Mouse (Mus musculus) heart, postnatal 4 days (tissue): Measurements from ENCODE around the gene Lim2. TPM values are rescaled to one million over a fixed set of nuclear protein-coding genes. Genes with fewer than 3 reads are reported as not detected.
"Not testable (repeated sequence)": the region's sequence is repeated elsewhere in the genome, so short reads cannot be mapped to it uniquely, and the experiment has no call there.

Experiments
- DNase-seq: peaks from one replicate; pipeline ENCODE4 v3.0.0; 2021
- total RNA-seq, 2 experiments: library from RNA; stranded (reverse); gene quantifications; 2 replicates each; pipeline ENCODE4 v1.2.3; 2021

The Lim2 gene
- total RNA-seq, result not detected

DNA sequence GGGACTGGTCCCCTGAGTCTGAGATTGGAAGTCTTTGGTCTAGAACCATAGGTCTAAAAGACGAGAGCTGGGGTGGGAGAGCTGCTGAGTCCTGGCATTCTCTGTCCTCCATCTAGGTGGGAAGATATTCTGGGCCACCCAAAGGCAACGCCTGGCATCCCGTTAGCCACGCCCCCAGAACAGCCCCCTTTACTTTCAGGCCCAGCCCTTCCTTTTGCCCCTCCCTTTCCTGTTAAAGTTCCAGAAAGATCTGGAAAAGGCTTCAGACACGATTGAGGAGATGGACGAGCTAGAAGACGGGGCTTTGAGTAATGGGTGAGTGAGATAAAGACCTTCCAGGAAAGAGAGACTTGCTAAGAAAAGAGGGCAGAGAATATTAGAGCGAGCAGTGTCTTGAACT, at the start of gene Lim2:
Lim2 (plus strand) TSS at position 265 of the 400 bp plus-strand sequence.
- DNase-seq, result no peak

DNA sequence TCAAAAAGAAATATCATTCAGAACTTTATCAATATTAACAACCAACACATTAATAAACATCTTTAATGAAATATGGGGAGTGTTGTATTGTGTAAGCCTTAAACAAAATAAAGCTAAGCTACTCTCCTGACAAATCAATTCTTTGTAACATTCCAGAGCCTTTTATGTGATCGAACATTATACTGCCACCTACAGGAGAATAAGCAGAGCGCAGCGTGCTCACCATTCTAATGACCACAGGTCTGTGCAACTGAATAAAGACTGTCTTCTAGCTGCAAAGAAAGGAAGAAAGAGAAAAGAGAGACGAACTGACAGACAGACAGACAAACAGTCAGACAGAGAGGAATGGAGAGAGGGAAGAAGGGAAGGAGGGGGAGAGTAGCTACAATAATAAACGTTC, 49.2 kb upstream of the Lim2 start:
- peak; percentile 42 for DNase-seq

DNA sequence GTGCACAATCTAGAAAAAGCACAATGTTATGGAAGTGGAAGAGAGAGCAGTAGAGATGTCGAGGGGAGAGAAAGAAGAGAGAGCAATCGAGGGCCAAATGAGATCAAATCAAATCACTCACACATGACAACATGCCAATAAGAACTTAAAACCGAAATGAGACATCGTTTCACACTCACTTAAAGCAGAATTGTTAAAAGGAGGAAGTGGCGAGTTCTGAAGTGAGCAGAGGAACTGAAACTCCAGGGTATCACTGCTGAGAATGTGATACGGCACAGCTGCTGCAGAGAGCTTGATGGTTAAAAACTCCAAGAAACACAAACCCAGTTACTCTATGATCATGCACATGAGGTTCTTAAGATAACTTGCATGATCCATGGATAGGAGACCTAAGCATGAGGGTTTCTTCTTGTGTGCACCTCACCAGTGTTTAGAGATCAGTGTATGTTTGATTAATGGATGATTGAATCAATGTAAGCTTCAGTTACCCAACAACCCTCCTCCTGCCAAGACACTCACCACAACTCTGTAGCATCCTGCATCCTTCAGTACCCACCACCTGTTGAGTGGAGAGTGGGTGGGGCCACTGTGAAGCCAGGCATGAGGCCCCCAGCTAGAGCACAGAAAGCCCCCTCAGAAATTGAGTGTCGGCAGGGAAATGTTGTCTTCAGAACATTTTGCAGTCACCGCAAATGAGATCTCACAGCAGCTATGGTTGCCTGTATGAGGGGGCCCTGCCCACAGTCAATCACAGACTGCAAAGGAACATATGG, 34.9 kb upstream of the Lim2 start:
- DNase-seq, result no peak

DNA sequence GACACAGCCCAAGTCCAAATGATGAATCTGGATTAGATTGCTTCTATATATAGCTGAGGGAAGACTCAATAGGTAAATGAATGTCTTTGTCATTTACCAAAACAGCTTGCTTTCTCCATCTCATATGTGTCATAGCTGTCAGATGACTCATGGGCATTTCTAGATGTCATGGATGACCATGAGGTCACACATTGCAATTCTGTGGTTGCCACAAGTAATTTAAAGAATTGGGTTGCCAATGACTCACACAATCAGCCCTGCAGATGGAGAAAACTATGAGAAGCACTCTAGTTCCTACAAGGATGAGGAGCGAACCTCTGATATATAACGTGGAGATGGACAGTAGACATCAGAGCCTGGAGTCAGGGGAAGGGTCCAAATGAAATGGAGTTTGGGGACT, 28.0 kb upstream of the Lim2 start:
- no peak for DNase-seq

DNA sequence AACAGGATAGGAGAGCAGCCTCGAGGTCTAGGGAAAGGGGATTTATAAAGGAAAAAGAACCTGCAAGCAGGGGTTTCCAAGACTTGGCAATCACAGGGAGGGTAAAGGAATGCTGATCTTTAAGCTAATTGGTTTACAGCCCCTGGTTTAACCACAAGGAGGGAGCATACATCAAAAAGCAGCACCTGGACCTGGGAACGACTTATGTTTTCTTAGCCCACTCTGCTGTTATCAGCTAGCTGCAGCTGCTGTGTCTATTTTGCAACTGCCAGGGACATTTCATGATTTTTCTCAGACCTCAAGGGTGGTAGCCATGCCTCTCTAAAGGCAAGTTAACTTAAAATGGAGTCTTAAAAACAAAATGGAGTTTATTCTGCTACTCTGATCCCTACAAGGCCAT, 24.8 kb upstream of the Lim2 start:
- DNase-seq, result no peak

DNA sequence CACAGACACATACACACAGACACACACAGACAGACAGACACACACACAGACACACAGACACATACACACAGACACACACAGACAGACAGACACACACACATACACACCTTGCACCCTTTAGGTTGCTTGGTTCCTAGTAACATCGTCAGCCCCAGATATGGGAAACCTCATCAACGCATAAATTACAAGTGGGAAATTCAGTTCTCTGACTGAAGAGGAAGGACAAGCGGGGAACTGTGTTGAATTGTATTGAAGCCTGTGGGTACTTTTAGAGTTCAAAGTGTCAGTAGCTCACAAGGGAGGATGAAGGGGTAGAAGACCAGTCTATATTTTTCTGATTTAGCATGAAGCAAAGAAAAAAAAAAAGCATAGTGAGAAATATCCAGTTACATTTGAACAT, 19.9 kb upstream of the Lim2 start:
- DNase-seq, result no peak

DNA sequence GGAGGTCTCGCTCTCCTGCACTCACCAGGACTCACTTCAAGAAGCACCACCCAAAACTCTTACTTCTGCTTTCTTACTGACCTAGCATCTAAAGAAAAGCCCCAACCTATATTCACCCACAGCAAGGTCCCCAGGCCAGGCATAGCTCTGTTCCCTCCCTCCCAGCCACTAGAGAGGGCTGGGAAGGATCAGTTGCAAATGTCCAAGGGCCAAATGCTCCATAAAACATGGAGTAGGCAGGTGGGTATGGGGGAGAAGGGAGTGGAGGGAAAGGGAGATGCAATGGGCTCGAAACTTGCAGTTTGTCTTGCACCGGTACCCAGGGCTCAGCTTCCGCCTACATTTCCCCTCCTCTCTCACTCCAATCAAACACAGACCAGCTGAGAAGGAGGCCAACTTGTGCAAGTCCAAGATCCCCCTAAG, 19.3 kb upstream of the Lim2 start, which contains the start of gene Siglecg:
Siglecg (plus strand) TSS at position 74 of the 423 bp plus-strand sequence.
- no peak for DNase-seq

DNA sequence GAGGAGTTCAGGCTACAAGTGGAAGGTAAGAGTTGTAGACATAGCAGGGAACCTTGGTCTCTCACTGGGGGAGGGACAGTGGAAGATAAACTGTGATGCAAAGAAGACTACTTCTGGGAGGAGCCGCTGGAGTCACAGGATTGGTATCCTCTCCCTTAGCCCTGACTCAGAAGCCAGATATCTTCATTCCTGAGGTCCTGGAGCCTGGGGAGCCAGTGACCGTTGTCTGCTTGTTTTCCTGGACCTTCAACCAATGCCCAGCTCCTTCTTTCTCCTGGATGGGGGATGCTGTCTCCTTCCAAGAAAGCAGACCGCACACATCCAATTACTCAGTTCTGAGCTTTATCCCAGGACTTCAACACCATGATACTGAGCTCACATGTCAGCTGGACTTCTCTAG, 18.4 kb upstream of the Lim2 start:
- no peak for DNase-seq

DNA sequence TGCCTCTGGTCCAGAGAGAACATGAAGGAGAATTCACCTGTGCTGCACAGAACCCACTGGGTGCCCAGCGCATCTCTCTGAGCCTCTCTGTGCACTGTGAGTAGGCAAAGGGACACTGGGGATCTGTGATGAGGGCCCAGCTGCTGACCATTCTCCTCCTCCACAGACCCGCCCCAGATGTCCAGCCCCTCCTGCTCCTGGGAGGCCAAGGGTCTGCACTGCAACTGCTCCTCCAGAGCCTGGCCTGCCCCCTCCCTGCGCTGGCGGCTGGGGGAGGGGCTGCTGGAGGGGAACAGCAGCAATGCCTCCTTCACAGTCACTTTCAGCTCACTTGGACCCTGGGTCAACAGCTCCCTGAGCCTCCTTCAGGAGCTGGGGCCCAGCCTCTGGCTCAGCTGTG, 15.7 kb upstream of the Lim2 start:
- DNase-seq, result not testable (repeated sequence)

DNA sequence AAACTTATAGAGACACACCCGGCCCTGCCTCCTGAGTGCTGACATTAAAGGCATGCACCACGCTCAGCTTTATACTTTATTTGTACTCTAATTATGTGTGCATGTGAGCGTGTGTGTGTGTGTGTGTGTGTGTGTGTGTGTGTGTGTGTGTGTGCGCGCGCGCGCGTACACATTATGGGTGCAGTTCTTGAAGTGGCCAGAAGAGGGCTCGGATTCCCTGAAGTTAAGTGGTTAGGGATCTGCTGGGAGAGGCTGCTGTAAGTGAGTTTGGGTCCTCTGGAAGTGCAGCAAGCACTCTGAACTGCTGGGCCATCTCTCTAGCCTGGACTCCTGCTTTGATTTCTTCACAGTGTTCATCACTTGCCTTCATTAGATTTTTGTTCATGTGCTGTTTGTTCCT, 10.2 kb upstream of the Lim2 start:
- DNase-seq, result no peak

DNA sequence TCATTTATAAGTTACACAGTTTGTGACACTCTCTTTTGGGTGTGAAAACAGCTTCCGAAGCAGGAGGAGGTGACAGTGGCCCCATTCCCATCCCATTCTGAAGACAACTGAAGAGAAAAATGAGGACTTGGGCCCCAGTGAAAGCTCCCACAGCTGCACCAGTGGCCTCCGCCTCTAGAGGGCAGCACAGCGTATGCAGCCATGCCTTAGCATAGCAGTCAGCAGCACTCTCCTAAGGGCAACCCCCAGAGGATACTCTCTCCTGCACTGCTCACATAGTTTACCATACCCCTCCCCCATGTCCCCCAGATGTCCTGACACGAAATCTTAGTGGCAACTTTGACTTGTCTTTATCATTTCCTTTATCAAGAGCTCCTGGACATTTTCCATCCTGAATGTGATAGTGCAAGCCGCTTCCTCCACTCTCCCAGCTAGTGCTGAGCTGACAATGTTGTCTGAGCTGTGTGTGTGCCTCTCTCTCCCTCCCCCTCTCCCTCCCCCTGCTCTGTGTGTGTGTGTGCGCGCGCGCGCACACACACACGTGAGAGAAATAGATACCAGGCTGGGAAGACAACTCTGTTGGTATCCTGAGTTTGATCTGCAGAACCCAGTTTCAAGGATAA, 4.4 kb upstream of the Lim2 start:
- DNase-seq, result peak; percentile 90

DNA sequence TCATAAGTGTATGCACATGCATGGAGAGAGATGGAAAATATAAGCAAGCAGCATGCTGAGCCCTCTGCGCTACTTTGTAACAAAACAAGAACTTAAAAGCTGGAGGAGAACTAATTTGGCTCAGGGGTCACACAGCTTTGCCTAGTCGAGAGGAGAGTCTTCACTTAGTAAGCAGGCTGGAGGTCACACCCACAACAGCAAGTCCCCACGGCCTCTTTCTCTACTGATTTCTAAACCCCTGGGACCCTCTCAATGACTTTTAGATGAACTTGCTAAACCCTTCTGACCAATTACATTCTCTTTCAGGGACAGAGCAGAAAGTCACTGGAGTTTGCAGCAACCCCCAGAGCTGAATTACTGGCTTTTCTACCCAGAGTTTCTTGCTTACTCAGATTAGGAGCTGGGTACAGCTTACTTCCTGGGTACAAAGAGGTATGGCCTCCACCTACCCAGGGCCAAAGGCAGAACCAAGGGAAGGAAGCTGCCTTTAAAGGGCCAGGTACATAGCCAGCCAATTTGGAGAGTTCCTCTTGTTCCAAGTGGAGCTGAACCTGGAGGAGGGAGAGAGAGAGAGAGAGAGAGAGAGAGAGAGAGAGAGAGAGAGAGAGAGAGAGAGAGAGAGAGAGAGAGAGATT, 3.4 kb upstream of the Lim2 start:
- DNase-seq, result no peak

DNA sequence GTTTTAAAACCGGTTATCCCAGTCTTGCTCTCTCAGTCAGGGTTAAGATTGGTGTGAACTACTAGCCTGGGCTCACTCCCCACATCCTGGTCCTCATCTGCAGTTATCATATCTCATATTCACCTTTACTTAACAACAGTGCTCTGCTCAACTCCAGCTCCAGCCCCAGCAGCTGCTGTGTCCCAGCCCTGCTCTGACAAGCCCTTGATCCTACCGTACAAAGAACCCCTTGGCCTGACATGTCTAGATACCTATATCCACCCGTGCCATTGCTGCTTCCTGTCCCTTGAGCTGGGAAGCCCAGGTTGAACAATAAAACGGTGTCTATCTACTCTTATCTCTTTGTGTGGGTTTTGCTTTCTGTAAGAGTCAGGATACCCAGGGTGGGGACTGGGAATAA, 2.0 kb downstream of the Lim2 start:
- no peak for DNase-seq

DNA sequence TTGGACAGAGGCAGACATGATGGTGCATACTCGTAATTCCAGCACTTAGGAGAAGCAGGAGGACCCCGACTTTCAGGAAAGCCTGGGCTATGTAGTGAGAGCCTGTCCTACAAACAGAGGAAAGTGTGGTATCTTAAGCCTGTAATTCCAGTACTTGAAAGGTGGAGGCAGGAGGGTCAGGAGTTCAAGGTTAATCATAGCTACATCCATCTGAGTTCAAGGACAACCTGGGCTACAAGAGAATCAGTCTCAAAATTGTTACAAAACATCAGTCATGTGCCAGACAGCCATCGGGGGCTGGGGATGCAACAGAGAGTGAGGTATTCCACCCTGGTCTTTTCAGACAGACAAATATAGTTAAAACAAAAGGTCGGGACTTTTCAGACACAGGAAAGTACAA, 5.4 kb downstream of the Lim2 start:
- no peak for DNase-seq

DNA sequence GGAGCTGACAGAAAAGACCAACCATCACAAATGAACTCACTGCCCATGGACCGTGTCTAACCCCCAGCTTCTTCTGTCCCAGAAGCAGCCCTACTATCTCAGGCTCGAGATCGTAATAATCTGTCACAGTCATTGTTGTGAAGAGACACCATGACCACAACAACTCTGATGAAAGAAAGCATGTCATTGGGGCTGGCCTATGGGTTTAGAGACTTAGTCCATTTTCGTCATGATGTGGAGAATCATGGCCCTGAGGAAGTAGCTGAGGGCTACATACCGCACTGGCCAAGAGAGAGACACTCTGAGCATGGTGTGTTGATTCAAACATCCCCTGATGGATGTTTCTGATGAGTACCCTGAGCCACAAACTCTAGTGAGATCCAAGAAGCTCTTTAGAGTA, 7.2 kb downstream of the Lim2 start:
- no peak for DNase-seq

DNA sequence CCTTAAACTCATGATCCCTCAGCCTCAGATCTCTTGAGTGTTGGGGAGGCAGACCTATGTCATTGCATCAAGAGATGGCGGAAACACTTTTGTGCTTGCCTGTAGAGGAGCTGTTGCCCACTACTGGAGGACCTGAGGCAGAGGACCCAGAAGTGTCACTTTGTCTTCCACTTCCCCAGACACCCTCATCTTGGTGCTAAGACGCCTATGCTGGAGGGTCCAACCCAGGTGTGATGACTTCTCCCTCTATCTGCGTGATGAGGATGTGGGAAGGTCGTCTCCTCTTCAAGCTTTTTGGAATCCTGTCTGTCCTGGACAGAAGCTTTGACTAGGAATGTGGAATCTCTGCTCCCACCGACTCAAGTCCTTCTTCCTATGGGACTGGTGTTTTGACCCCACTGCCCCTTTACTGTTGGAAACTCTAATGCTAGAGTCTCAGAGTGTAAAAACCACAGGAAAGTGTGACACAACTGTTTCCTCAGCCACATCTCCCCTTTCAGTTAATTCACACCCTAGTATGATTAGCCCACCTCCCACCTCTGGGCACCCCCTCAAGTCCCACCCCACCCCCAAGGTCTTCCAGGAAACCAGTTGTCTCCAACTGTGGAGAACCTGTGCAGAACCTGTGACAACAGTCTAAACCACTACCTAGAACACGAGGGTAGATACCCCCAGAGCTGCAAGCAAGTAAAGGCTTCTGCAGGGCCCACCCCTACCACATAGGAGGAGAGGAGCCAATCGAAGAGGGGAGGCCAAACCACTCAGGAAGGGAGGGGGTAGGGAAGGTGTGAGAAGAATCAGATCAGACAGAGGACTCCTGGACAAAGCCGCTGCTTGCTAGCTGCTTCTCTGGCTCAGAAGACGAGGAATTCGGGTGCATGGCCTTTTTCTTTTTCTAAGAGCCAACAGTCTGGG, 9.1 kb downstream of the Lim2 start, which contains the start of gene Nkg7:
Nkg7 (plus strand) TSS at position 733 of the 915 bp plus-strand sequence.
- no peak for DNase-seq

DNA sequence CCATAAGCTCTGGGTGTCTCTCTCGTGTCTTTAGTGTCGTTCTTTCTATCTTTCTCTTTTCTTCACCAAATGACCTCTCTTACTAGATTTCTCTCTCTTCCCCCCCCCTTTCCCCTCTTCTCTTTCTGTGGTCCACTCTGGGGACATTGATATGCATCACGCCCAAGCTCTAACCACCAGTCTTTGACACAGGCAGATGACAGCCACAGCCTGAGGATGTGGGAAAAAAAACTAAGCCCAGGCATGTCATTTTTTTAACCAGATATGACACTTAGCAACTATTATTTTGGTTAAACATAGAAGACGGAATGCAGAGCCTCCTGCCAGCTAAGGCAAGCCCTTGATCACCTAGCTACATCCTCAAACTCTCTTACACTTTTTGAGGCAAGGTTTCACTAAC, 11.1 kb downstream of the Lim2 start:
- no peak for DNase-seq

DNA sequence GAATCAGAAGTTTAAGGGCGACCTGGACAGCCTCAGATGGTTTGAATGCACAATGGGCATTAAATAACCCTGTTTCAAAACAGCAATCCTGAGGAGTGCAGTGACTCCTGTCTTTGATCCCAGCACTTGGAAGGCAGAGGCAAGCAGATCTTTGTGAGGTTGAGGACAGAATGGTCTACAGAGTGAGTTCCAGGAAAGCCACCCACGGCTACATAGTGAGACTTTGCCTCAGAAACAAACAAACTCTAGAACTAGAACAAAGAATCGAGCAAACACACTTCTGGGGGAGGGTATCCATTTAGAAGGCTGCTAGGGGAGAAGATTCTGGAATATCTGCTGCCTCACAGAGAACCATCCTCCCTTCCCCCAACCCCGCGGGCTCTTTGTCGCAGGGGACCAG, 13.0 kb downstream of the Lim2 start, which contains the start of gene Cldnd2:
Cldnd2 (plus strand) TSS at position 301 of the 400 bp plus-strand sequence.
- DNase-seq, result no peak

DNA sequence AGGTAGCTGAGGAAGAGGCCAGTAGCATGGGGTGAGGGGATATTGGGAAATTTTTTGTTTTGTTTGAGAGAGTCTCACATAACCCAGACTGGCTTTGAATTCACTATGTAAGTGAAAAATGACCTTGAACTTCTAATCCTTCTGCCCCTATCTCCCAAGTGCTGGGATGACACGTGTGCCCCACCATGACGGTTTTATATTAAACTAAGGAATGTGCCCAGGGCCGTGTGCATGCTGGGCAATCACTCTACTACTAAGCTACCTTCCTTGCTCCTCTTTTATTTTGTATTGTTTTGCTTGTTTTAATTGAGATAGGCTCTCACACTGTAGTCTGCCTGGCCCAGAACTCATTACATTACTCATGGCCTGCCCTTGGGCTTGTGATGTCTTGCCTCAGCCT, 13.6 kb downstream of the Lim2 start:
- no peak for DNase-seq

DNA sequence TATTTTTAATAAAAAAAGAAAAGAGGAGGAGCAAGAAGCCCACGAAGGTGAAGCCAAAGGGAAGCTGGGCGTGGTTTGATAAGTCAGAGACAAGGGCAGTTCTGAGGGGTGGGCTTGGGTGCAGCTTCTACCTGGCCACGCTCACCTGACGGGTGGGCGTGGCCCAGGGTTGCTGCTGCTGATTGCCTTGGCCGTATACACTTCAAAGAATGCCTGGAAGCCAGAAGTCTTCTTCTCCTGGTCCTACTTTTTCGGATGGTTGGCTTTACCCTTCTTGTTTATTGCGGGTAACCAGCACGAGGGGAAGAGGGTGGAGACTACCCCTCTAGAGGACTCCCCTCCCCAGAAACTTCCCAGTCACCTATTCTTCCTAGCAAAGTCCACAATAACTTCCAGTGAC, 15.2 kb downstream of the Lim2 start:
- DNase-seq, result no peak

DNA sequence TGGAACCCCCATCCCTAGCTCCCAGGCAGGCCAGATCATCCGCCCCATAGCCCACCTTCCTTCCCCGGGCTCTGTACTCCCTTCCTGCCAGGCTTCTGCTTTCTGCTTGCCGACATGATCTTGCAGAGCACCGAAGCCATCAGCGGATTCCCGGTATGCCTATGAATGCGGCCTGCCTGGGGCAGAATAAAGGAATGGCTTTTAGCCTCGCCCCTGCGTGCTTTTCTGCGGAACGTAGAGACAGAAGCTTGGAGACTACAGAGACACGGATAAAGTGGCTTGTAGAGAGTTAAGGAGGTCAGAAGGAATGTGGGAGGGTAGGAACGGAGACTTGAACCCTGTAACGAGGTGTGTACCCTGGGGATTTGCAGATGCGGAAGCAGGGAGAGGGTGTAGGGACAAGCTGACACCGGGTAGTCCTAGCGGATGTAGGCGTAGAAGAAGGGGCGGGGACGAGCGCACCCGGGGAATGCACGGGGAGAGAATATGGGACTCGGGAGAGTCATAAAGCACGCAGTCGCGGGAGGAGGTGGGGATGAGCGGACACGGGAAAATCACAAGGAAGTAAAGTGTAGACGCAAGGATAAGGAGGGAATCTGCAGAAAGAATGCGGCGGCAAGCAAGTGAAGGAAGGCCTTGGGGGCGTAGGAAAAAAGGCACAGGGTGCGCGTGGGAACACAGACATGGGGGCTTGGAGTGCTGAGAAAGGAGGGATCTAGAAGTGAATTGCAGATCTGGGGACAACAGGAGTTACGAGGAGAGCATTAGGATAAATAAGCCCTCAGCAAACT, 15.9 kb downstream of the Lim2 start:
- DNase-seq, result peak; percentile 85

DNA sequence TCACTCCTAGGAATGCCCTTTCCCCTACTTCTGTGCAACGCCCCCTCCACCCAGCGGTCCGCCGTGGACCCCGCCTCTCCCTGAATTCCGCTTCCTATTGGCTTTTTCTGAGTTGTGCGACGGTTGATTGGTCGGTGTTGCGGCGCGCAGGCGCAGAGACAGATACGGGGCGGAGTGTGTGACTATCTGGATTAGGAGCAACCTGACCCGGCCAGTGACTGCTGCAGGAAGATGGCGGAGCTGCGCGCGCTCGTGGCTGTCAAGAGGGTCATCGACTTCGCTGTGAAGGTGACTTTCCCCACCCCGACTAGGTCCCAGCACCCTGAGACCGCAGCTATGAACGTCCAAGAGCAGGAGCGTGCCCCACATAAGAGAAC, 16.4 kb downstream of the Lim2 start, which contains the start of the genes Etfb and Gm45233:
Etfb (plus strand) TSS at position 167 of the 377 bp plus-strand sequence.
Gm45233 (plus strand) TSS at position 212 of the 377 bp plus-strand sequence.
- DNase-seq, result peak; percentile 95
